Mouse (Mus musculus) intestine, embryonic 14.5 days (tissue): ENCODE results near the gene Hipk2. TPM values are rescaled to one million over a fixed set of nuclear protein-coding genes. Genes with fewer than 3 reads are reported as not detected.

Experiments used
- ATAC-seq: fragments of 200-750 bp; cut with Nextera tagmentation; replicated peaks from 2 replicates; pipeline ENCODE4 v1.8.0; 2017; ENCODE audit warnings: low read depth, moderate number of reproducible peaks, moderate TSS enrichment, moderate library complexity; ENCODE audit not compliant: low FRiP score, low TSS enrichment
- DNase-seq: peaks from one replicate; pipeline ENCODE4 v3.0.0-alpha.2; 2018; ENCODE audit warnings: low spot score
- H3K27ac ChIP-seq: fragments of 300-500 bp; sonication (generic); 2 replicates; pipeline ENCODE4 v1.5.1; 2014; ENCODE audit warnings: low read depth, mild to moderate bottlenecking, control low read depth
- H3K27me3 ChIP-seq: fragments of 300-500 bp; sonication (generic); replicated peaks from 2 replicates; pipeline ENCODE4 v1.6.1; 2014; ENCODE audit warnings: low read length, control low read depth; ENCODE audit not compliant: control insufficient read depth, insufficient read depth
- H3K36me3 ChIP-seq: fragments of 300-500 bp; sonication (generic); 2 replicates; pipeline ENCODE4 v1.6.1; 2014; ENCODE audit warnings: low read length, control low read depth; ENCODE audit not compliant: control insufficient read depth, insufficient read depth
- H3K4me1 ChIP-seq: fragments of 300-500 bp; sonication (generic); replicated peaks from 2 replicates; pipeline ENCODE4 v1.6.1; 2014; ENCODE audit warnings: low read length, control low read depth, mixed read lengths; ENCODE audit not compliant: control insufficient read depth, insufficient read depth
- H3K4me2 ChIP-seq: fragments of 300-500 bp; sonication (generic); 2 replicates; pipeline ENCODE4 v1.6.1; 2014; ENCODE audit warnings: low read length
- H3K4me3 ChIP-seq: fragments of 300-500 bp; sonication (generic); 2 replicates; pipeline ENCODE4 v1.5.1; 2014; ENCODE audit warnings: low read depth, low read length, control low read depth, mixed read lengths
- H3K9ac ChIP-seq: fragments of 300-500 bp; sonication (generic); 2 replicates; pipeline ENCODE4 v1.6.1; 2014; ENCODE audit warnings: mild to moderate bottlenecking, low read length
- H3K9me3 ChIP-seq: fragments of 300-500 bp; sonication (generic); 2 replicates; pipeline ENCODE4 v1.6.1; 2016; ENCODE audit warnings: low read length, control low read depth; ENCODE audit not compliant: control insufficient read depth
- WGBS: fragments of 180-500 bp; shearing (Covaris S2); extraction: QIAGEN DNeasy Blood & Tissue Kit; methylation state at CpG from one replicate; pipeline ENCODE4 v1.1.7; 2014; 5-methylcytosine and 5-hydroxymethylcytosine counted together
- polyA plus RNA-seq: library from polyadenylated mRNA; unstranded; fragments of >200 nt; fragmentation: Nextera tagmentation; extraction: Ambion mirVana; gene quantifications from 2 replicates; pipeline ENCODE4 v1.2.1, GENCODE M21; 2014

Gene Hipk2
- polyA plus RNA-seq, 1 experiment from 2014 or later, result 27.9 TPM

GRCm38 (mm10) chr6:38713957-38714898, 161.7 kb downstream of the Hipk2 start:
- Histone ChIP-seq H3K4me1 (no peaks in the 10 kb centered on the region), H3K9ac (no peak overlapping the region), H3K4me3 (no peak overlapping the region), H3K36me3 (peaks cover 99% of the 10 kb centered on the region), H3K27me3 (no peaks in the 10 kb centered on the region), H3K4me2 (no peak overlapping the region), H3K27ac (no peak overlapping the region), H3K9me3 (no peaks in the 10 kb centered on the region)
- WGBS, result 86% methylated on average over 19 of the region's 19 CpGs
- ATAC-seq, result no peak
- DNase-seq, result no peak

GRCm38 (mm10) chr6:38710449-38710848, 165.5 kb downstream of the Hipk2 start:
- H3K4me2 ChIP-seq, result no peak overlapping the region
- H3K9me3 ChIP-seq, result no peaks in the 10 kb centered on the region
- ATAC-seq (no peak), DNase-seq (no peak)
- no peaks in the 10 kb centered on the region for H3K4me1 ChIP-seq
- H3K27me3 ChIP-seq, result no peaks in the 10 kb centered on the region
- H3K4me3 ChIP-seq, result no peak overlapping the region
- H3K36me3 ChIP-seq, result peaks cover 84% of the 10 kb centered on the region
- H3K27ac ChIP-seq, result no peak overlapping the region
- no peak overlapping the region for H3K9ac ChIP-seq
- WGBS, result 85% methylated on average over 3 of the region's 3 CpGs

GRCm38 (mm10) chr6:38704264-38704984, 171.5 kb downstream of the Hipk2 start:
- Histone ChIP-seq H3K4me1 (no peaks in the 10 kb centered on the region), H3K36me3 (peaks cover 75% of the 10 kb centered on the region), H3K27me3 (no peaks in the 10 kb centered on the region), H3K4me3 (no peak overlapping the region), H3K27ac (no peak overlapping the region), H3K9me3 (no peaks in the 10 kb centered on the region), H3K4me2 (no peak overlapping the region), H3K9ac (no peak overlapping the region)
- ATAC-seq (no peak), DNase-seq (no peak)
- 75% methylated on average over 7 of the region's 7 CpGs for WGBS

GRCm38 (mm10) chr6:38703526-38703925, 172.4 kb downstream of the Hipk2 start:
- no peak for DNase-seq
- no peak overlapping the region for H3K27ac ChIP-seq
- H3K9me3 ChIP-seq, result no peaks in the 10 kb centered on the region
- H3K4me1 ChIP-seq, result peaks cover 5% of the 10 kb centered on the region
- no peak overlapping the region for H3K9ac ChIP-seq
- H3K36me3 ChIP-seq, result peaks cover 75% of the 10 kb centered on the region
- 91% methylated on average over 6 of the region's 6 CpGs for WGBS
- no peak overlapping the region for H3K4me2 ChIP-seq
- H3K27me3 ChIP-seq, result no peaks in the 10 kb centered on the region
- no peak overlapping the region for H3K4me3 ChIP-seq
- no peak for ATAC-seq

- H3K4me1 ChIP-seq, result peaks cover 9% of the 10 kb centered on the region
- no peaks in the 10 kb centered on the region for H3K9me3 ChIP-seq
- peaks cover 76% of the 10 kb centered on the region for H3K36me3 ChIP-seq
- DNase-seq (no peak), ATAC-seq (no peak)
- H3K27me3 ChIP-seq, result no peaks in the 10 kb centered on the region
- H3K4me3 ChIP-seq, result no peak overlapping the region
- no peak overlapping the region for H3K4me2 ChIP-seq
- no peak overlapping the region for H3K27ac ChIP-seq
- 38% methylated on average over 6 of the region's 6 CpGs for WGBS
- H3K9ac ChIP-seq, result no peak overlapping the region
Observed at GRCm38 (mm10) chr6:38702810-38703399, 173.1 kb downstream of the Hipk2 start.

GRCm38 (mm10) chr6:38701421-38701820, 174.5 kb downstream of the Hipk2 start:
- DNase-seq (no peak), ATAC-seq (no peak)
- WGBS, result 77% methylated on average over 2 of the region's 2 CpGs
- H3K36me3 ChIP-seq, result peaks cover 75% of the 10 kb centered on the region
- no peaks in the 10 kb centered on the region for H3K27me3 ChIP-seq
- no peak overlapping the region for H3K27ac ChIP-seq
- no peak overlapping the region for H3K4me2 ChIP-seq
- H3K4me1 ChIP-seq, result peaks cover 9% of the 10 kb centered on the region
- no peaks in the 10 kb centered on the region for H3K9me3 ChIP-seq
- no peak overlapping the region for H3K4me3 ChIP-seq
- no peak overlapping the region for H3K9ac ChIP-seq

- Histone ChIP-seq H3K4me2 (no peak overlapping the region), H3K9ac (no peak overlapping the region), H3K4me3 (no peak overlapping the region), H3K9me3 (no peaks in the 10 kb centered on the region), H3K36me3 (peaks cover 78% of the 10 kb centered on the region), H3K27ac (peak overlapping the region; percentile 82), H3K27me3 (no peaks in the 10 kb centered on the region), H3K4me1 (peaks cover 9% of the 10 kb centered on the region)
- WGBS, result 68% methylated on average over 18 of the region's 18 CpGs
- DNase-seq, result no peak
- peak; percentile 54; the same call in 1 of the 2 replicates for ATAC-seq
Observed at GRCm38 (mm10) chr6:38698233-38698889, 177.6 kb downstream of the Hipk2 start.

- no peak overlapping the region for H3K4me2 ChIP-seq
- ATAC-seq (no peak), DNase-seq (no peak)
- H3K36me3 ChIP-seq, result peaks cover 60% of the 10 kb centered on the region
- H3K9ac ChIP-seq, result no peak overlapping the region
- 86% methylated on average over 9 of the region's 9 CpGs for WGBS
- H3K4me3 ChIP-seq, result no peak overlapping the region
- no peak overlapping the region for H3K27ac ChIP-seq
- no peaks in the 10 kb centered on the region for H3K9me3 ChIP-seq
- no peaks in the 10 kb centered on the region for H3K27me3 ChIP-seq
- peaks cover 9% of the 10 kb centered on the region for H3K4me1 ChIP-seq
Observed at GRCm38 (mm10) chr6:38696570-38696969, 179.4 kb downstream of the Hipk2 start.
